Mouse (Mus musculus) T-helper 2 cell (primary cell): ENCODE measurements at regions not wholly inside any gene's neighbourhood (a gene's known extent, or its start where the extent isn't known, plus 50 kb on each side); places are given as distances from the start of the nearest gene placed in this dataset.

ENCODE experiments used
- in situ Hi-C: fragments of 300-600 bp; cut with MboI, MseI; formaldehyde crosslinking; loops from one replicate; pipeline ENCODE4 v1.15.1; 2025; ENCODE audit warnings: high pct_unique_total_duplicates

DNA sequence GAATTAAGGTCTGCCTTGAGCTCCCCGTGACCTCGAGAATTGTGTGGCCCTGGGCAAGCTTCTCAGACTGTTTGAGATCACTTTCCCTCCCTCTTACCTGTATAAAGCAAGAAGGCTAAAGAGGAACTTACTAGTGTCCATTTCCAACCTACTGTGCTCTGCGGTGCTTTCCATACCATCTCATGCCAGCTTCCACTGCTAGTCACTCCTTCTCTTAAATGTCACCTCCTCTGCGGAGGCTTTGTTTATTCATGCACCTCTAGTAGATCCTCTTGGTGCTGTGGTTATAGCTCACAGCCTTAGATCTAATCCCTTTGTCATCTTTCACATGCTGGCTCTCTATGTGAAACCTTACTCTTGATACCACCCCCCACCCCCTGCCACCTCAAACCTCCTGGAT, 2310.3 kb upstream of the Lrrc6 start:
- in situ Hi-C loops = no loop called here

DNA sequence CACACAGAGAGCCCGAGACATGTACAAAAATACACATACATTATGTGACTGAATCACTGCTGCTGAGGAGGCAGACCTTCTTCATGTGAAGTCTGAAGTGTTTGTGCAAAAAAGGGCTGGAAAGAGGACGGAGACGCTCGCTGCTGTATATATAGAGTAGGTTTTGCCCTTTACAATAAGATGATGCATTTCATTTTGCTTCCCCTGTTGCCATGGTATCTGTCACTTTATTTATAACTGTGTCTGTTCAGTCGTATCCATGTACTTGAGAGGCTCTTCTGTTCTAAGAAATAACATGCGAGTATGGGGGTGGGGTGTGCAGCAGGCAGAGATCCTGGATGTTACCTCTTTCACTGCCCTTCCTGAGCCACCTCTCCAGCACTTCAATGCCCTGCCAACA, 2309.9 kb upstream of the Lrrc6 start:
- in situ Hi-C loops = no loop called here

- in situ Hi-C loops = no loop called here
Observed at GRCm38 (mm10) chr15:68808175-68808574, 2307.5 kb upstream of the Lrrc6 start.

GRCm38 (mm10) chr15:68804254-68804653, 2303.5 kb upstream of the Lrrc6 start:
- in situ Hi-C loops = no loop called here

DNA sequence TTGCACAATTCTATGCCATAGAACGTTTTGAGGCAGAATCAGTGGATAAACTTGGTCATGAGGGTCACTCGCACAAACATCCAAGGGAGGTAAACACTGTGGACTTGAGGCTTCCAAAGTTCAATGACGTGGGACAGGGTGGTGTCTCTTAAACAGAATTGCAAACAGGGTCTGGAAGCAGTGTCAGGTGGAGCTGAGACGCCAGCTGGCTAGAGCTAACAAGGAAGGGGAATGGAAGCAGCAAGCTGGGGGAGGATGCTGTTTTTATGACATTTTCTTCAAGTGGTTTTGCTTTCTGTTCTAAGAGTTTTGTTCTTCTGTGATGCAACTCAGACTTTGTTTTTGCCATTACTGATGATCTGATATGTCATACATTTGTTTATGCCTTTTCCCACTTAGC, 2301.1 kb upstream of the Lrrc6 start:
- in situ Hi-C loops = no loop called here

GRCm38 (mm10) chr15:68797406-68797805, 2296.7 kb upstream of the Lrrc6 start:
- in situ Hi-C loops = no loop called here

- in situ Hi-C loops = no loop called here
Observed at GRCm38 (mm10) chr15:68795239-68795960, 2294.7 kb upstream of the Lrrc6 start.

DNA sequence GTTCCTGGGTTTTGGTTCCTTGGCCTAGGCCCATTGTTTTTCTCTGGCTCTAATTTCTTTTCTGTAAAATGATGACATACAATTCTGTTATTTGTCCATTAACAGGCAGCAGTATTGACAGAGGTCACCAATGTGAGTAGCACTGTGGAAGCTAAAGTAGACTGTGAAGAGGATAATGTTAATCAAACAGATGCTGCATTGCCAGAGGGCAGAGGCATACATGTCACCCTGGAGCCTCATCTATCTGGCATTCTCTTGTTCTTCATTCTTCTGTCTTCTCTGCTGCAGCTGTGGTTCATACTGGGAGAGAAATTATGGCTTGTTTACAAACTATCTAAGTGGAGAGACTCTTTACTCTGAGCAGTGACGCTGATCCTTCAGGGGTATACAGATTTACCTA, 2259.2 kb upstream of the Lrrc6 start:
- in situ Hi-C loops = no loop called here

GRCm38 (mm10) chr15:68755255-68755654, 2254.5 kb upstream of the Lrrc6 start:
- in situ Hi-C loops = no loop called here

DNA sequence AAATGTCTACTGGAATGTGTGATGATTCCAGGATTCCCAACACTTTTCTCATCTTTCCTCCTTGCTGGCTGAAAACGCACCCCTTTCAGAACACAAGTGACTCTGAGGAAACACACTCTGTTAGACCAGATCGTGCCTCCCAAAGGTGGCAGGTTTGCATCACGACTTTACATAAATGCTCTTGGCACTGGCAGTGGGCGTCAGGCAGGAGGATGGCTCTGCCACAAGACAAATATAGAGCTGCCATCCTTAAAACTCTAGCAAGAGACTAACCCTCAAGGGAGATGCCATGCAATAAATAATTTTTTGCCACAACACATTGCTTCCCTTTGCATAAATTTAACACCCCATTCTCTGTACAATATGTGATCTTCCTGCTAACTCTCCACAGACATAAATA, 2254.1 kb upstream of the Lrrc6 start:
- in situ Hi-C loops = no loop called here

DNA sequence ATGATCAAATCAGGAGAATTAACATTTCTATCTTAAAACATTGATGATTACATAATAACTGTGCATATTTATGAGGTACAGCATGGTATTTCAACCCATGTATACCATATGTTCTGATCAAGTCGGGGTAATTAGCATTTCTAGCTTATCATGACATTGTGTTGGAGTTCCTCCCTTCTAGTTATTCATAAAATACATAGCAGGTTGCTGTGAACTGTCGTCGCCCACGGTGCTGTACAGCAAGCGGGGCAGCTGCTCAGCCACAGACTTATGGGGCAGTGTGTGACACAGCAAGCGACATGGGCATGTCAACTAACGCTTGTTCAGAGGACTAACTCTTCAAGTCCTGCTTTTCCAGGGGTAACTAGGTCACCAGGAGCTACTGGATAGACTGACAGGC, 2238.6 kb upstream of the Lrrc6 start:
- in situ Hi-C loops = loop anchor here (10.0 kb wide), 1 partner anchor 125 kb away; no protein-coding TSS in a partner anchor

- in situ Hi-C loops = no loop called here
Observed at GRCm38 (mm10) chr15:68721250-68721649, 2220.5 kb upstream of the Lrrc6 start.

GRCm38 (mm10) chr15:68719486-68719885, 2218.8 kb upstream of the Lrrc6 start:
- in situ Hi-C loops = no loop called here

- in situ Hi-C loops = no loop called here
Observed at GRCm38 (mm10) chr15:68714337-68714736, 2213.6 kb upstream of the Lrrc6 start.

DNA sequence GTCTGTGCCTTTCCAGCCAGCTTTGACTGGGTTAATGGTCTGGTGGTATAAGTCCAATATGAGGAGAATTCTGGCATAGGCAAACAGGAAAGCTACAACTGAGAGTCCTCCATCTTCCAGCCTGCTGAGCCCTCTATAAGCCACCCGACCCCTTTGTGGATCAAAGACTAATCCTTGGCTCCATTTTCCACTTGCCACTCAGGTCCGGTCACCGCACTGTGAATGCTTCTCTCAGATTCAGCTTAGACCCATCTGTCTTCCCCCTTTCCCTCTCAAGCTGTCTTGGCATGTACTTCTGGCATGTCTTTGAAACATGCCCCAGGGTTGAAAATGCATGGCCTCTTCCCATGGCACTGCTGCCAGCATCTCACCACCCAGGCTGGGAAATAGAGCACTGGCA, 2206.6 kb upstream of the Lrrc6 start:
- in situ Hi-C loops = no loop called here

DNA sequence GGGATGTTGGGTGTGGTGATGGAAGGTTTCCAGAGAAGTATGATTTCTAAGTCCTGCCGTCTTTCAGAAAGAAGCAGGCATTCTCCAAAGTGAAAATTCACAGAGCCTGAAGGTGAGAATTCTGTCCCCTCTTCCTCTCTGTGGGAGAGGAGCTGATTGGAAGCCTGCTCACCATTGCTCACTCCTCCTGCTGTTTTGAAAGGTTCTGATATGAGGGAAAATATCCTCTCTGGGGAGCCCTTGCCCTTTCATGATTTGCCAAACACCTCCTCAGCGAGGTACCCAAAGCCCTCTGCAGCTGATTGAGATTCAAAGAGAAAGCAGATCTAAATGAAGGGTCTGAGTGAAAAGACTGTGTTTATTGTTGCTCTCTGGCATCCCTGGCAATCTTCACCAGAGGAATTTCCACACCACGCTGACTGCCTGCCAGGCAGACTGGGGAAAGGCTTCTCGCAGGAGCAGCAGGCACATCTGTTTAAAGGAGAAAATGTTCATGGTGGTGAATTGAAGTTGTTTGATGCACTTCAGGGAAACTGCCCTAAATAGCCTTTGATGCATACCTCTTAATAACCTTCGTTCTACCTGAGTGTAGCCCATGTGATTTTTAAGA, 2194.4 kb upstream of the Lrrc6 start:
- in situ Hi-C loops = loop anchor here (5.0 kb wide), 1 partner anchor 77 kb away; no protein-coding TSS in a partner anchor

- in situ Hi-C loops = no loop called here
Observed at GRCm38 (mm10) chr15:68667462-68667861, 2166.8 kb upstream of the Lrrc6 start.

DNA sequence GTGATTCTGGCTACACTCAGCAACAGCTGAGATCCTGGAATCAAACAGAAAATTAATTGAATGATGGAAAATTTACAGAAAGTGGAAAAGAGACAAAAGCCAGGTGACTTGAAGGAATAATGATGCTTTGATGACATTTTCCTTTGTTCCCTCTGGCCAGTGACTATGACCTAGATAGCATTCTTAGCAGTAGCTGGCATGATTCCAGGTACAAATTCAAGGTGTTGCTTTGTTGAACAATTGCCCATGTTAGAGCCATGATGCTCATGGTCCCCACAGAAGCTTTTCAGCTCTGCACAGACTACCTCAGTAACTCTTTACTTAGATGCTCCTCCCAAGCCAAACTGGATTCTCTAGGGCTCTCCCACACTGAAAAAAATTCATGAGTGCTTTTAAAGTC, 2164.6 kb upstream of the Lrrc6 start:
- in situ Hi-C loops = no loop called here

DNA sequence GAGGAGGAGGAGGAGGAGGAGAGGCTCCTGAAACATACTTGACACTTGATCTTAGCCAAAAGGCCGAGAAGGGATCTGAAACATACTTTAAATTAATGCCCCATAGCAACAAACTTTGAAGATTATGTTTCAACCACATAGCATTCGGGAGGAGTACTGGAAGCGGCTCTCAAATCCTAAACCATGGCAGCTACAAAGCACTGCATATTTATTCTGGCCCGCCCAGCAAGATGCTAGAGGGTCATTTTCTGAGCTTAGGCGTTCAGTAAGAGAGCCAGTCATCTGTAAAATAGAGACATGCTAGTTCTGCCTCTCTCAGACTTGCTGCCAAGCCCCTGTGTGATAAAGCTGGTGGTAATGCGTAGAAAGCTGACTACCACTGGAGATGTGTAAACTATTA, 2156.0 kb upstream of the Lrrc6 start:
- in situ Hi-C loops = no loop called here

GRCm38 (mm10) chr15:68655046-68655445, 2154.3 kb upstream of the Lrrc6 start:
- in situ Hi-C loops = no loop called here

DNA sequence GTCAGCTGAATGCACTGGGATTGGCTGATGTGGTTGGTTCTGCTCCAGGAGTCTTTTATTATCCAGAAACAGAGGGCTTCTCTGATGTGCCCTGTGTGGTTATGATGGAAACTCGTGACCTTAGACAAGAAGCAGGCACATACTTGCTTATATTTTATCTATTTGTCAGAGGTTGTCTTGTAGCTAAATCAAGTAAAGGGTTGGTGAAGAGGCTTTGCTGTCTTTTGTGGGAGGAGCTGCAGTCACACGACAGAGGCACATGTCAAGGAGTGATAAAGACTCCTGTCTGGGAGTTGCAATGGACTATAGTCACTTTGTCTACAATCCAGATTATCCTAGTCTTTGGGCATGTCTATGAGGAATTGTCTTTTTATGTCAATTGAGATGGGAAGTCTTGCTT, 2149.9 kb upstream of the Lrrc6 start:
- in situ Hi-C loops = no loop called here

GRCm38 (mm10) chr15:68650033-68650432, 2149.3 kb upstream of the Lrrc6 start:
- in situ Hi-C loops = no loop called here

DNA sequence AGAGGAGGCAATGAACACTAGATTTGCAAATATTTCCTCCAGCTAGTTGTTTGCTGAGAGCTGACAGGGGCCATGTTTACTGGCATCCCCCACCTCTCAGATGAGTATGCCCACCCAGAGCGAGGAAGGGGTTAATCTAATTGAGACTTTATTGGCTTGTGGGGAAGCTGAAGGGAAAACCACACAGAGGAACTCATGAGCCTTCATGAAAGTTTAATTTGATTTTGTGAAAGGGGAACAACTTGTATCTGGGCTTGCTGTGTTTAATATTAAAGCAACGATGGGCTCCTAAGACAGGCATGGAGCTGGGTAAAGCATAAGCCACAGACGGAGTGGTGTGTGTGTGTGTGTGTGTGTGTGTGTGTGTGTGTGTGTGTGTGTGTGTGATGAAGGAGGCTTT, 2146.2 kb upstream of the Lrrc6 start:
- in situ Hi-C loops = no loop called here

DNA sequence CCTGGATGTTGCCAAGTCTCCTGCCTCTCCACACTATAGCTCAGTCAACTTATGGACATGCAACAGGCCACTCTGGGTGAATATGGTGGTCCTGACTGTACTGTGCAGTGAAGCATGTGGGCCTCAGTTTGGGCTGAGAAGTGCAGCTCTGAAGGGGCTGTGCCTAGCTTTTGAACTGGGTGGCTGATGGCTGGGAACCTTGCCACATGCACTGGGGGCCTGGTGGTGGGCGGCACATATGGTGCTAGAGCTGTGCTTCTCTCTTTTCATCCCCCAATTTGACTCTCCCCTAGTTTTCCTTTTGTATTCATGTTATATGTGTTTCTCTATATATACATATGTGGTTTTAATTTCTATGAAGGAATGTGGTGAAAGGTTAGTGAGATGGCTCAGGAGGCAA, 2144.2 kb upstream of the Lrrc6 start:
- in situ Hi-C loops = no loop called here
